Mouse (Mus musculus): Measurements from ENCODE around the gene Ube2i. TPM values are rescaled to one million over a fixed set of nuclear protein-coding genes. Genes with fewer than 3 reads are reported as not detected.
"Not testable (repeated sequence)": the region's sequence is repeated elsewhere in the genome, so short reads cannot be mapped to it uniquely, and the experiment has no call there.

Ube2i gene
- total RNA-seq, 2 experiments from 2014 or later = 276 to 387 TPM

GRCm38 (mm10) chr17:25255110-25255509, 19.3 kb downstream of the Ube2i start:
- no peak for ATAC-seq (replicated peaks; ENCODE audit: poor library complexity, severe bottlenecking)

- no peak for ATAC-seq (replicated peaks; ENCODE audit: poor library complexity, severe bottlenecking)
These were observed 20.7 kb downstream of the Ube2i start for GRCm38 (mm10) chr17:25253760-25254159.

GRCm38 (mm10) chr17:25252643-25253042, 21.8 kb downstream of the Ube2i start:
- ATAC-seq (replicated peaks; ENCODE audit: poor library complexity, severe bottlenecking) = no peak

GRCm38 (mm10) chr17:25250181-25250835, 24.1 kb downstream of the Ube2i start:
- ATAC-seq (replicated peaks; ENCODE audit: poor library complexity, severe bottlenecking) = no peak

- peak; percentile 93 for ATAC-seq (replicated peaks; ENCODE audit: poor library complexity, severe bottlenecking)
These were observed 26.2 kb downstream of the Ube2i start for GRCm38 (mm10) chr17:25248033-25248750.

- no peak for ATAC-seq (replicated peaks; ENCODE audit: poor library complexity, severe bottlenecking)
These were observed 30.2 kb downstream of the Ube2i start for GRCm38 (mm10) chr17:25244239-25244638.

GRCm38 (mm10) chr17:25243131-25243780, 31.2 kb downstream of the Ube2i start:
- ATAC-seq (replicated peaks; ENCODE audit: poor library complexity, severe bottlenecking) = no peak

GRCm38 (mm10) chr17:25239695-25240636, 34.5 kb downstream of the Ube2i start, which contains the start of the genes Gnptg and Tsr3:
Gene Gnptg, minus strand, starts transcription at chr17:25240124.
Gene Tsr3, plus strand, starts transcription at chr17:25240170.
- peak; percentile 74 for ATAC-seq (replicated peaks; ENCODE audit: poor library complexity, severe bottlenecking)

- ATAC-seq (replicated peaks; ENCODE audit: poor library complexity, severe bottlenecking) = no peak
These were observed 38.8 kb downstream of the Ube2i start for GRCm38 (mm10) chr17:25235635-25236034.

- ATAC-seq (replicated peaks; ENCODE audit: poor library complexity, severe bottlenecking) = not testable (repeated sequence)
These were observed 42.8 kb downstream of the Ube2i start for GRCm38 (mm10) chr17:25231621-25232020.

GRCm38 (mm10) chr17:25230700-25231099, 43.7 kb downstream of the Ube2i start:
- no peak for ATAC-seq (replicated peaks; ENCODE audit: poor library complexity, severe bottlenecking)

GRCm38 (mm10) chr17:25230014-25230655, 44.3 kb downstream of the Ube2i start:
- ATAC-seq (replicated peaks; ENCODE audit: poor library complexity, severe bottlenecking) = not testable (repeated sequence)

- no peak for ATAC-seq (replicated peaks; ENCODE audit: poor library complexity, severe bottlenecking)
These were observed 46.4 kb downstream of the Ube2i start for GRCm38 (mm10) chr17:25227991-25228390.

GRCm38 (mm10) chr17:25225659-25226058, 48.8 kb downstream of the Ube2i start:
- no peak for ATAC-seq (replicated peaks; ENCODE audit: poor library complexity, severe bottlenecking)

GRCm38 (mm10) chr17:25224586-25225222, 49.7 kb downstream of the Ube2i start:
- peak; percentile 19; the same call in 1 of the 2 replicates for ATAC-seq (replicated peaks; ENCODE audit: poor library complexity, severe bottlenecking)

- no peak for ATAC-seq (replicated peaks; ENCODE audit: poor library complexity, severe bottlenecking)
These were observed 51.3 kb downstream of the Ube2i start for GRCm38 (mm10) chr17:25222951-25223601.

- ATAC-seq (replicated peaks; ENCODE audit: poor library complexity, severe bottlenecking) = peak; percentile 70
These were observed 51.9 kb downstream of the Ube2i start for GRCm38 (mm10) chr17:25222504-25222940.

- ATAC-seq (replicated peaks; ENCODE audit: poor library complexity, severe bottlenecking) = peak; percentile 31
These were observed 52.5 kb downstream of the Ube2i start for GRCm38 (mm10) chr17:25221821-25222503.
